Mouse (Mus musculus) 3T3-L1 (cell line): ENCODE data around the gene Lypd6b.

Source experiments
- DNase-seq: peaks from one replicate; pipeline ENCODE4 v3.0.0-alpha.2; 2015; ENCODE audit warnings: low read depth, low spot score

Lypd6b gene

GRCm38 (mm10) chr2:49822312-49822711 is 34.8 kb downstream of the Lypd6b start:
- peak; percentile 82 for DNase-seq

DNA sequence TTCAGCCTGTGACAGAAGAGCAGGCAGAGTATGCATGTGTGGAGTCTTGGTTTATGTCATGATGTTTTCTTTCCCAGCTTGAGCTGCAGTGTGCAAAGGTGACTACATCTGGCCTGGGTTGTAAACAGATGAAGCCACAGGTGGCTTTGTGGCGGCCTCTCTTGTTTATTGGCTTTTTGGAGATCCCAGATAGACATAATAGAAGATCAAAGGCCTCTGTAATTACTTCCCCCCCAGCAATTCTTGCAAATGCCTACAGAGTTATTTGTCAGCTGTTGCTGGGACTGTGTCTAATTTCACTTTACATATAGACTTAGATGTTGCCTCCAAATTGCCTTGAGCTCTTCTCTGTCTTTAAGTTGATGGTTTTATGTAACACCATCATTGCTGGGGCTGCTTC is 38.1 kb downstream of the Lypd6b start:
- DNase-seq: no peak

DNA sequence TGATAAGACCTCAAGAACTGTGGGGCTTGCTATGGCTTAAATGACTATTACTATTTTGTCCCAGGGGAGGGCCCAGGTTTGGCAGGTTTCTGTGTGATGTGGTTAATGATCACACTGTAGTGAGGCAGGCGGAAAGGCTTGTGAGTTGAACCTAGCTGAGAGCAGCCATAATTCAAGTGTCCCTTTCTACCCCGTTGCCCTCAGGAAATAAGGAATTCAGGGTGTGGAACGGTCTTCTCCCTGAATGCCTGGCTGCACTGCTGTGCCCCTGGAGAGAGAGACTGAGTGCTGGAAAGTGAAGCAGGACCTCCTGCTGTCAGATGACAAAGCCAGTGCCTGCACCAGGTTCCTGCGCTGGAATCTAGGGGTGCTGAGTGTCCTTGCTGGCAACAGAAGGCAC is 40.3 kb downstream of the Lypd6b start:
- no peak for DNase-seq

DNA sequence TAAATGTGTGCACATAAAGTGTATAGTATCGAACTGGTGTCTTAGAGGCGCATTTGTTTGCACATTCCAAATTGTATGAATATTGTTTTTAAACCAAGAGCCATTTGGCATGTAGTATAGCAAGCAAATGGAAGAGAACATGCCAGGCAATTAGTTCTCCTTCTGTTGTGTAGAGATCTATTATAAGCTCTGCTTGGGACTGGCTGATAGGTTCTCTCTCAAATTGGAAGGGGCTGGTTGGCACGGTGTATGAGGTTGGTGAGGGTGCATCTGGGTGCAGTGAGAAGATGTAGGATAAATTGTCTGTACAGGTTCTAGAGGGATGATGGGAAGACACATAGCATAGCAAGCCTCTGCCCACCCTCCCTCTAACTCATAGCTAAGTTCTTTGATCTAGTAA is 42.9 kb downstream of the Lypd6b start:
- DNase-seq: no peak

- DNase-seq: no peak
Measured at GRCm38 (mm10) chr2:49832277-49832803, 44.9 kb downstream of the Lypd6b start.

- DNase-seq: no peak
Measured at GRCm38 (mm10) chr2:49837454-49838059, 50.1 kb downstream of the Lypd6b start.

DNA sequence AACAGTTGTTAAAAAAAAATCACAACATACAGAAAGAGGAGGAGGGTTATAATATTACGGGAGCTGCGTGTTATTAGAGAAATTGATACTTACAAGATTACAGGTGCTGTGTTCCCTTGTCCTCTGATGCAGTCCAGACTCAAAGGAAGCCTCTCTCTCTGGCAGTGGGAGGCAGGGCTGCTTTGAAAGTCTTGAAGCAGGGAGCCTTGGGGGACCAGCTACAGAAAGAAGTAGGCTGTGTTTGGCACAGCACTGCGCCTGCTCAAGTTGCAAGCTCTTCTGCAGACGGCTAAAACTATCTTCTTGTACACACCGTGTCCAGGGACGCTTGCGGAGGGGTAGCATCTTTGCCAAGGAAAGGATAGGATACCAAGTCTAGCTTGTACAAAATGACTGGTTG is 51.1 kb downstream of the Lypd6b start:
- no peak for DNase-seq

- DNase-seq: peak; percentile 95
Measured at GRCm38 (mm10) chr2:49840573-49840972, 53.1 kb downstream of the Lypd6b start.

DNA sequence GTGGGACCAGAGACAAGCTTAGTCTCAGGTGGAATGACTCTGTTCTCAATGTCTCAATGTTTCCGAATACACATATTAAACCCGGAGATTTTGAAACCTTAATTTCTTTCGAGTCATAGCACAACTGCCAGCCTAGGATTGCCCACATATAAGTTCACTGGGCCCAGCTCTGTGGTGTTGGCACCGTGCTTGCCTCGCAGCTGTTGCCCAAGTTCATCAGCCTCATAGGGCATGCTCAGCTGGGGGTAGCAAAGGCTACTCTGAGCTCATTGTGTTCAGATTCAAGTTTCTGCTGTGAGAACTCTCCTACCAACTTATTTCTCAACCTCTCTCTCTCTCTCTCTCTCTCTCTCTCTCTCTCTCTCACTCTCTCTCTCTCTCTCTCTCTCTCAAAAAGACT is 53.6 kb downstream of the Lypd6b start:
- peak; percentile 45 for DNase-seq

DNA sequence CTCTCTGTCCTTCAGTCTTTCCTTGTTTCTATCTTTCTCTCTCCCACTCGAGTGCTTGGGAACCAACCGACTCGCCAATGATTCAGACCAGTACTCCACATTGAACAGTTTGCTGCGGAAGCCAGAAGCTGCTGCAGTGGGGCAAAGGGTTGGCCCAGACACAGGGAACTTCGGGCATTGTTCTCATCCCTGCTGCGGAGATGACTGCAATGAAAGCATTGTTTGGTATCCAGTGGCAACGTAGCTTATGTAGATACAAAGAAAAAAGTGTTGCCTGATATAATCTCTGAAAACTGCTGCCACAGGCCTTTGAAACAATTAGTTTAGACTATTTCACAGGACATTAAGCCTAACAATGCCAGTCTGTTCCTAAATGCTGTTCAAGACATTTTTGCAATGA is 57.6 kb downstream of the Lypd6b start:
- no peak for DNase-seq

DNA sequence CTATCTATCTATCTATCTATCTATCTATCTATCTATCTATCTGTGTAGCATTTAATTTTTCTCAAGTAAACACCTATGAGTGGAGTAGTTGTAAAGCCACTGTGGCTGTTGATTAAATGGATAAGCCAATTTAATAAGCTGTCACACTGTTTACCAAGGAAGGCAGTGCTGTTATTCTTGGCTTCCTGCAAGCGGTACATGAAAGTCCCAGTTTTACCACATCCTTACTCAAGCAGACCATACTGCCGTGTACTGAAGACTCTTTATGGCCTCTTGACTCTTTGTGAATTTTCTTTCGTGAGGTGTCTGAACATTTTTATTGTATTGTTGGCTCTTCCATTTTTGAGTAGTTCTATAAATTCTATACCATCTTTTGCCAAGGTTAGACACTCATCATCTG is 58.6 kb downstream of the Lypd6b start:
- no peak for DNase-seq

GRCm38 (mm10) chr2:49846880-49847279 is 59.4 kb downstream of the Lypd6b start:
- DNase-seq: no peak

- no peak for DNase-seq
Measured at GRCm38 (mm10) chr2:49847831-49848230, 60.3 kb downstream of the Lypd6b start.

GRCm38 (mm10) chr2:49849771-49850170 is 62.3 kb downstream of the Lypd6b start:
- no peak for DNase-seq

- DNase-seq: no peak
Measured at GRCm38 (mm10) chr2:49851977-49852376, 64.5 kb downstream of the Lypd6b start.

DNA sequence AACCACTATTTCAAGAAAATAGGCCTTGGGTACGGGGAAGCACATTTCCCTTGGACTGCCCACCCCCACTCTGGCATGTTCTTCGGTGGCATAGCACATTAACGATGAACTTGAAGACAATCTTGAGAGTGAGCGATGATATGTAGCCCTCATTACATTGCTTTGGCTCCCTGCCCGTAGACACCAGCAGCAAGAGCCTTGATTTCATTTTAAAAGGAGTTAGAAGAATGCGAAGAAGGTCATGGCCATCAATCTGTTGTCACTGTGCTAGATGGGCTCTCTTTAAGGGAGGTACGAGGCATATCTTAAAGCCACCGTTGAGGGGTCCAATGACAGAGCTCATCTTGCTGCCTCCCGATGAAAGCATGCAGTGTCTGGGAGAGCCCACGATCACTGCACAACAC is 68.7 kb downstream of the Lypd6b start:
- DNase-seq: no peak

DNA sequence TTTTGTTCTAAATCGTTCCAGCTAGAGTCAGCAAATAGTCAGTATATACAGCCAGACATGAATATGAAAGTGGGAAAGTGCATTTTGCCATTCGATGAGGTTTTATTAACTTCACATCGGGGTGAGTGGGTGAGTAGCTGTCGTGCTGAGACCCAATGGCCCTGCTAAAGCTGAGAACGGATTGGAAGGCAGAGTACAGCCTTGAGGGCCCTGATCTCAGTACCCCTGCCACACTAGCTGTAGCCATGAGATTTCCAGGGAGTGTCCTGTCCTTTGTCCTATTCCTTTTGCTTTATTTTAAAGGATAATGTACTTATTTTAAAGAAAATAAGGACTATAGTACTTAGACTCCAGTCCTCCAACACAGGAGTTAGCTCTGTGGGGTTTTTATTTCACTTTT is 69.1 kb downstream of the Lypd6b start:
- no peak for DNase-seq

DNA sequence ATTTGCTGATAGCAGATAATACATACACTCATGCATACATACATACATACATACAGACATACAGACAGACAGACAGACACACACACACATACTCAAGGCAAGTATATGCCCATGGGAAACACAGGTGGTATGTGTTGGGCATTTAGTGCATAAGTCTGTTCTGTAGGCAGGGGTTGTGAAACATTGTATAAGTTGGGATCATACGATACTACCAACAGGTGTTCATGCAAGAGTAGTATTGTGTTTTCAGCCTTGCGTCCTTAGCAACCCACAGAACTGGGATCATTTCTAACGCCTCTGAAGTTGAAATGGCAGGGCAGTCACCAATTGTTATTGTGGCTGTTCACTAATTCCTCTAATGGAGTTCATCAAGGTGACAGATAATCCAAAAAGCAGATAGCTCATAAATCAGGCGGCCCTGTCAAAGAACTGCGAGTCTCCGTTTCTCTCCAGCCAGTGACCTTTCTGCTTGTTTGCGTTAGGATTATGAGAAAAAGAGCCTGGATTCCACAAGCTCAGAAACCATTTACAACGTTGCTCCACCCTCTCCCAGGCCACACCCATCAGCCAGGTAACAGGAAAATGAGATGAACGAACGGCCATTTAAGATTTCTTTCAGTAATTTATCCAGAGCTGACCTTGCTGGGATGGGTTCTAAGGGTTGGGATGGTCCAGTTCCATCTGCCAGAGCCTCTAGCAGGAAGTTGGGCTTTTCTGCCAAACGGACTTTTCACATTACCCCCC is 72.9 kb downstream of the Lypd6b start:
- DNase-seq: no peak

DNA sequence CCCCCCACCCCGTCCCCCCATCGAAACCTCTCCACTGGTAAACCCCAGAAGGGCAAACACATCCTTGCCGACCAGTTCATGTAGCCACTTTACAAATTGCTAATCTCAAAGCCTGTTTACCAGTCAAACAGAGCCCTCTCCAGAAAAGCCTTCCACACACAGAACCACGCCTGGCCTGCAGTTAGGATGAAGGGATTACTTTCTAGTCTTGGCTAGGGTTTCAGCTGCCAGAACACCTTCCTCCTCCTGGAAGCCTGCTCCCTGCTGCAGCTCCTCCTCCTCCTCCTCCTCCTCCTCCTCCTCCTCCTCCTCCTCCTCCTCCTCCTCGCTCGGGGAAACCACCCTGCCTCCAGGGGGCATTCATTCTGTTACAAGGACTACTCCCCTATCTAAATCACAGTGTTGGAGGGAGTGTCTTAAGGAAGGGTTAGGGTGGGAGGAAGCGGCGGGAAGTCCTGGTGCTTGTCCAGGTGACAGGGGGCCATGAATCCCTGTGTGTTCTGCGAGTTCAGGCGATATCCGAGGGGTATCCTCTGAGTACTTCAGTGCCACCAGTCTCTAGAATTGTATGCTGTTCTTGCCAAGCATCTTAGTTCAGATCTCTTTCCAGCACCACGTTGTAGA is 73.6 kb downstream of the Lypd6b start:
- DNase-seq: no peak

DNA sequence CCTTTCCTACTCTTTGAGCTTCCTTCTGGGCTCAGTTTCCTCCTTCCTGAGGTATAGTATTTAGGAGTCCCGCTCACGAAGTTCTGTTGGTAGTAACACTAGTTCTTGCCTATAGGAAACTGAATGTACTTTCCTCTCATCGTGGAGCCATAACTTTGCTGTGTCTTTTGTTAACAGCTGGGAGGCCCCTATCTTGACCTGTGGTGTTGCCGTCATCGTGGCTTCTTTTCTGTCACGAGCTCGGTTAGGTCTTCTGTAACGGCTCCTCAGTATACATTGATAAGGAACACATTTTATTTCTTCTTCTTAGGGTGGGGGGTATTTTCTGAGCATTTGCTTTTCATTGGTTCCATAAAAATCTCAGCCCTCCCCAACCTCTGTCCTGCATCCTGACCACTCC is 74.2 kb downstream of the Lypd6b start:
- DNase-seq: no peak

DNA sequence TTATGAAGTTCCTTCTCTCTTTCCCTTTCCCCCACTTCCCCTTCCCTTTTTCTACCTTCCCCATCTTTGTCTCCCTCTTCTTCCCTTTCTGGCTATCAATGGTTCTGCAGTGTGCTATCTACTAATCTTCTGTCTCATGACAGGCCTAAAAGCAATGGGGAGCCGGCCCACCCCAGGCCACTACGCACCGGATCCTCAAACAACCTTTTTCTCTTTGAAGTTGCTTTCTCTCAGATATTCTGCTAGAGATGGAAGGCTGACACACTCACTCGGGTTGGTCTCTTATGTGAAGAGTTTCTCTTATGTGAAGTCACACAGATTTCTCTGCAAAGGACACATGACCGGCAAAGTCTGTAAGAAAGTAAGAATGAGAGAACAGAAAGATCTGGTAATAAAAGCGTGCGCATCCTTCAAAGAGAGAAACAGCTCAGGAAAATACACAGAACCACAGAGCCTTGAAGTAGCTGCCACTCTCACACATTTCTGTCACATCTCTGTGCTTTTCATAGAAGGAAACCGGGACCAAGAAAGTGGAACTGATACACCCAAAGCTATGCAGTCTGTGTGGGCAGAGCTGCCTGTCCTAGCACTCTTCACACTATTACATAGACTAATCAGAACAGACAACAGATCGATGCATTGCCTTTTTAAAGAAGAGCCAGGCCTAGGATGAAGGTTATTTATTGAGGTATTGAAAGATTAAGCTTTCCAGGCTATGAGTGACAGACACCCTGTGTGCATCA is 80.8 kb downstream of the Lypd6b start:
- DNase-seq: no peak

DNA sequence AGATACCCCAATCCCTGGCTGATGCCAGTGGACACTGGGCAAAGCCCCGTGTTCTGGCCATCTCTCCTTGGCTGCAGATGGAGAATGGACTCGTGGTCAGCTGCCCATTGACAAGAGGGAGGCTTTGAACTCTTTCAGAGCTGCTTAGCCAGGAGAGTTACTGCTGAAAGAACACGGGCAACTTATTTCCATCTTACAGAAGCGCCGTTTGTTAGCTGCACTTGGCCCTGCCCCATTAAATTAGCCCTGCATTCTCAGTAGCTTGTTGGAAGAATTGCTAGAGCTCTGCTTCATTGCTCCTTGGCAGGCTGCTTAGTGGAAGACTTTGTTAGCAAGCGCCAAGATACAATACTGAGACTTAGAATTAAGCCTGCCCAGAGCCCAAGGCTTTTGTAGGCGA is 81.6 kb downstream of the Lypd6b start:
- no peak for DNase-seq
